Mouse (Mus musculus) ES-E14 (cell line): ENCODE data around the gene Gpsm2.

Experiments
- HCFC1 ChIP-seq: IDR thresholded peaks from 2 replicates; pipeline ENCODE4 v1.6.1; 2012; ENCODE audit warnings: low read length, inconsistent platforms, borderline replicate concordance; ENCODE audit not compliant: insufficient read depth
- ZC3H11A ChIP-seq: IDR thresholded peaks from 2 replicates; pipeline ENCODE4 v1.6.1; 2012; ENCODE audit warnings: low read depth, mild to moderate bottlenecking, inconsistent platforms, low read length, borderline replicate concordance
- ZNF384 ChIP-seq: IDR thresholded peaks from 2 replicates; pipeline ENCODE4 v1.6.1; 2012; ENCODE audit warnings: low read depth, low read length, inconsistent platforms

DNA sequence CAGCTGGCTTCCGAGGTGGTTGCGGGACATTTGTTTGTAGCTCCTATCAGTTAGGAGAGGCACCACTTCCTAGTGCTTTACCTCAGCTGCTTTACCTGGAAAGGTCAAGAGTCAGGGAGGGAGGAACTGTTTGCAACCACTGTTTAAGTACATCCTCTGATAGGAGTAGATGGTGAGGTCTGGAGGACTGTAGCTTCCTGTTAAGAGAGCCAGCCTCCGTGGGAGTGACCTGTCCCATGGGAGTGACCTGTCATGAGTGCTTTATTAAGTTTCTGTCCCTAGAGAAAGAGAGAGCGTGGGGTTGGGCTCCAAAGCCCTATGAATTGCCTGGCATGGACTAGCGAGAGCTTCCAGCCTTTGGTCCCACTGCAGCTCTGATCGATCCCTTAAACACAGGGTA lies 47.4 kb upstream of the Gpsm2 start:
- TF ChIP-seq ZC3H11A (no peak), ZNF384 (no peak), HCFC1 (no peak)
